Mouse (Mus musculus): ENCODE measurements around the gene Meltf.
A peak's percentile ranks its signal among the peaks of the same experiment; 100 is the strongest.
"Not testable (repeated sequence)": the region's sequence is repeated elsewhere in the genome, so short reads cannot be mapped to it uniquely, and the experiment has no call there.

Gene Meltf

DNA sequence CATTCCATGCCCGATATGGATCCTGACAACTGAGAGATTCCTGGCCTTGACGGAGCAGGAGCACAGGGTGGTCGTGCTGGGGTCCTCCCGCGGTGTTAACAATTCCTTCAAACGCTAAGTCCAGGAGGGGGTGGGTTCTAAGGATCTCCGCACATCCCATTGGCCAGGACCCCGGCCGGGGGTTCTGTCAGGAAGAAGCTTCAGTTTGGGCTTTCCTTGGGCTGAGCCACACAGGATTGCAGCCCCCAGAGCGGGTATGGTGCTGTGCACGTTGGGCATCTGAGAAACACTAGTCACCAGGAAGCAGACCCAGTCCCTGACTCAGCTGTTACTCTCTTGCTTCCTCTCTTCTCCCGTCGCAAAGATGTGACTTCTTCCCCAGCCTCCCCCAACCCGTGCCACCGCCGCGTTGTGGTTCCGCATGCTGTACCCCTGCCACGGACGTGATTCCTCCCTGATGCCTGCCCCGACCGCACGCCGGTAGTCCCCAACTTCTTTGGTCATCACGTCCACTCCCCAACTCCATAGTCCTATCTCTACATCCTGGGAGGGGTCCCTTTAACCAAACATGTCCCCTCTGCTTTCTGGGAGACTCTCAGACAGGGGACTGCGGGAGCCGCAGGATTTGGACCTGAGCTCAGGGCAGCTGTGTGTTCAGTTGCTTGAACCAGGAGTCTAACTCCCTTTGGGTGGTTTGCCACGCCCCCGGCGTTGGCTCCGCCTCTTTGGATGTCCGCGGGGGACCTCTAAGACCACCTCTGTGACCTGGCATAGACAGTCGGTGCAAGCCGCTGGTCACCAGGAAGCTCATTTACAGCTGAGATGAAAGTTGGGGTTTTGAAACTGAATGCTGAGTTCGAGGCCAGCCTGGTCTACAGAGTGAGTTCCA, 56.7 kb downstream of the Meltf start:
- DNase-seq = no peak

DNA sequence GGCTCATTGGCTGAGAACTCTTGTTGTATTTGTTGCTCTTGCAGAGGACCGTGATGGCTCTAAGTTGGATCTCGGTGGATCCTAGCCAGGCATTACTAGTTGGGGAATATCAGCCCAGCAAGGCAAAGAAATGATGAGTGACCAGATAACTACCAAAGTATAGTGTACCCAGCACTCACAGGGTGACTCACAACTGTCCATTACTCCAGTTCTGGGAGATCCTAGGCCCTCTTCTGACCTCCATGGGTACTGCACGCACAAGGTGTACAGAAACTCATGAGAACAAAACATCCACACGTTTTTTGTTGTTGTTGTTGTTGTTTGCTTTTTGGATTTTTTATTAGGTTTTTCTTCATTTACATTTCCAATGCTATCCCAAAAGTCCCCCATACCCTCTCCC, 58.0 kb downstream of the Meltf start:
- DNase-seq = no peak

DNA sequence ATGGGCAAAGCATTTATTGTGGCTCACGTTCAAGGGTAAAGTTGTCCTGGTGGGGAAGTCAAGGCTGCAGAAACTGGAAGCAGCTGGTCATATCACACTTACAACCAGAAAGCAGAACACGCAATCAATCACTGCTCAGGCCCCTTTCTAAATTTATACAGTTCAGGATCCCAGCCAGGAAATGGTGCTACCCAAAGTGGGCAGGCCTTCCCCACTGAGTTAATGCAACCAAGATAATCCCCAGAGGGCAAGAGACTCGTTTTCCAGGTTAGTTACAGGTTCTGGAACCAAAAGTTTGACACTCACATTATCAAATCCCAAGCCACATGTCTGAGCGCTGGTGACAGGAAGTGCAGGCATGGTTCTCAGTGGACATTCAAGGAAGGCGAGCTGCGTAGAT, 60.2 kb downstream of the Meltf start:
- DNase-seq = no peak

DNA sequence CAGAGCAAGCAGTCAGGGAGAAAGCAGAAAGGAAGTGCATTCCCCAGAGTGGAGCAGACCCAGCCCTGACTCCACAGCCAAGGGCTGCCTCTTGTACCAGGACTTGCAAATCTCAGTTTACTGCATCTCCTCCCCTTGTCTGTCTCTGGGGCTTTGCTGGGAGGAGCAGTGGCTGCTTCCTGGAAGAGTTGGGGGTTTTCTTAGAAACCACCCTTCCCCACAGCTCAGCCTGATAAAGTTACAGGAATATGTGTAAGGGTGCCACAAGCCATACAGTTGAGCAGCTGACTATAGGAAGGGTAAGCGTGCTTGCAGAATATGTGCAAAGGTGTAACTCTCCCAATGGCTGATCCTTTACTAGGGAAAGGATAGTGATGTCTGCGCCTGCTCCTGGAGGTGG, 62.0 kb downstream of the Meltf start:
- peak; percentile 32 for DNase-seq

DNA sequence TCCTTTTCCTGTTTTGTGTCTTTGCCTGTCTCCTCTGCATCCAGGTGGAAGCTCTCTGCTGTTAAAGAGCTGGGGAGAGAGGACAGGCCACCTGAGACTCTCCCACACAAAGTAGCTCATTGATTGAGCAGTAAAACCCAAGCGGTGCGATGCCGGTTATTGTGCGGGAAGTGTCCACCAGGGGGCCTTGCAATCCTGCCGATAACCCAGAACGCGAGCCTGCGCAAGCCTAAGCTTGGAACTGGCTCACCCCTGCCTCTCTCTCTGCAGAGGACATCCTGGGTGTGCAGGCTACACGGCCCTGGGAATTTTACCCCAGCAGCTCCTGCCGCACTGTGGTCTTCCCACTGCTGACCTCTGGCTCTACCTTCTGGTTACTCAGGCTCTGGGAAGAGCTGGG, 65.4 kb downstream of the Meltf start:
- peak; percentile 76 for DNase-seq

DNA sequence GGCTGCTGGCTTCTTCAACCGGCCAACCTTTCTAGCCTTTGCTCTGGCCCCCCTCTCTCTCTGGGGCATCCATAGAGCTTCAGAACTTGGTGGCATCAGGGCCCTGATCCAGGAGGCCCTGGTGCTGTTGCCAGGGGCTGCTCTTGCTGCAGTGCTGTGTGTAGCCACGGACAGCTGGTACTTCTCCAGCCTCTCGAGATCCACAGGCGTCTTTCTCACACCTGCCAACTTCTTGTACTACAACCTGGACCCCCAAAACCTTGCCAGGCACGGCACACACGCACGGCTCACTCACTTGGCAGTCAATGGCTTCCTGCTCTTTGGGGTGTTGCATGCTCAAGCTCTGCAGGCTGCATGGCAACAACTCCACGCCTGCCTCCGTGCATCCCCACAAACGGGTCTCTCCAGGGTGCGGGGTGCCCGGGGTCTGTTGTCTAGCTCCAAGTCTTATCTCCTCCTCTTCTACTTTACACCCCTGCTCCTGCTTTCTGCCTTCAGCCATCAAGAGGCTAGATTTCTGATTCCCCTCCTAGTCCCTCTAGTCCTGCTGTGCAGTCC, 66.2 kb downstream of the Meltf start:
- DNase-seq = no peak

DNA sequence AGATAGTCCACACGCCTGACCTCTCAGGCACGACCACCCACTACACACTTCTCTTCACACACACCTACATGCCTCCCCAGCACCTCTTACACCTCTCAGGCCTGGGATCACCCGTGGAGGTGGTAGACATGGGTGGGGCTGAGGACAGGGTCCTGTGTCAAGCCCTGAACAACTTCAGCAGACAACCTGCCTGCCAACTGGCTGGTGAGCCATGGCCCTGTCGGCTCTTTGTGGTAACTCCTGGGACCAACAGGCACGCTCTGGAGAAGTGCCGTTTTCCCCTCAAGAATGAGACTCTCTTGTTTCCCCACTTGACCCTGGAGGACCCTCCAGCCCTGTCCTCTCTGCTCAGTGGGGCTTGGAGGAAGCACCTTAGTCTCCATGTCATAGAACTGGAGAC, 66.8 kb downstream of the Meltf start:
- DNase-seq = no peak

DNA sequence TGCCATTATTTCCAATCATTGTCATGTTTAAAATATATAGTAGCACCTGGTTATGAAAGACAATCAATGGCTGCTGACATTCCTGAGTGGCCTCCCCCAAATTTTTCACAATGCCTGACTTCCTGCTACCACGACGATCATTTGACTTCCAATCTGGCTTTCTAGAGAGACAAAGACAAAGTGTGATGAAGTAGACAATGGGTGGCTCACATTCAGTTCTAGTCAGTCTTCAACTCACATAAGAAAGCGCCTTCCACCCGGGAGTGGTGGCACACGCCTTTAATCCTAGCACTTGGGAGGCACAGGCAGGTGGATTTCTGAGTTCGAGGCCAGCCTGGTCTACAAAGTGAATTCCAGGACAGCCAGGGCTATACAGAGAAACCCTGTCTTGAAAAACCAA, 67.4 kb downstream of the Meltf start:
- not testable (repeated sequence) for DNase-seq

DNA sequence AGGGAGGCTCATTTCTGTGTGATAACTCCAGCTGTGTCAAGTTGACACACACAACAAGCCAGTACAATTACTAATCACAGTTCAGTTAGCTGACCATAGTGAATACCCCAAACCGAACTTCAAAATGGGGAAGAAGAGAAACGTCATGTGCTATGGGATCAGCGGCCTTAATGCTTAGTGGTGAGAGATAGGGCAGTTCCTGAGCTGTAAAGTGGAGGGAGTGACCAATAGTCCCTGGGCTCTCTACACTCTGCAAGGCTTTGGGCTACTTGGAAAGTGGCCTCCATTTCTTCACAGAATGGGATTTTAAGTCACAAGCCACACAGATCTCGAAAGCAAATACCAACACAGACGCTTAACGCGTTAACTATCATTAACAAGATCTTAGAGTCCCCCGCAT, 68.7 kb downstream of the Meltf start:
- DNase-seq = no peak

DNA sequence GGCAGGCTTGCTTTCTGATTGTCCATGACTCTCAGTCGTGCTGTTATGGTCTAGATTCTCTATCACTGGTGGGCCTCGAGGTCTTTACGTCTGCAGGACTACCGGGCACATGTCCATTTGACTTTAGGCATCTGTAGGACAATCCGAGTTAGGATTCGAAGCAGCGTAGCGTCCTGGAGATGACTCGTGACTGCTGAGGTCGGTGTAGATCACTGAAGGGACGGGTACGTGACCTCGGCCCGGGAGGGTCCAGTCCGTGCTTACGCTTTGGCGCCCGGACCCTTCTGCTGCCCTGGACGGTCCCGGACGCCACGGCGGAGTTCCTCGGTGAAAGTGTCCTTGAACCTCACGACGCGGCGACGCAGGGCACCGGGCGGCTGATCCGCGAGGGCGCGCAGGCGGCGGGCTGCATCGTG, 69.3 kb downstream of the Meltf start:
- no peak for DNase-seq

DNA sequence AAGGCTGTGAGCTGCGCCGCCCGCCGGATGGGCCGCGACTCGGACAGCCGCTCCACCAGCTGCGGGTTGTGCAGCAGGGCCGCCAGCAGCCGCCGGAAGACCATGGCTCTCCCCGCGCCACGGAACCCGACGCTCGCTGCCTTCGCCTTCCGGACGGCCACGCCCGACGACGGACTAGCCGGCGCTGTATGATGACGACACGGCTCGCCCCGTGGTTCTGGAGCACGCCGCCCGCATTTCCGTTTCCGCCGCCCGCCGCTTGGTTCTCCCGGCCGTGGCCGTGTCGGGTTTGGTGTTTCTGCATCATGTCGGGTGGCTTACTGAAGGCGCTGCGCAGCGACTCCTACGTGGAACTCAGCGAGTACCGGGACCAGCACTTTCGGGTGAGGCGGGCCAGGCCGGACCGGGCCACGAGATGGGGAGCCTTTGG, 69.8 kb downstream of the Meltf start, which contains the start of the genes 0610012G03Rik and Ncbp2:
TSS of gene 0610012G03Rik (minus strand) at position 150 of the 430 bp plus-strand sequence.
TSS of gene Ncbp2 (plus strand) at position 169 of the 430 bp plus-strand sequence.
- peak; percentile 94 for DNase-seq

All from liver (tissue).